Mouse (Mus musculus) ES-Bruce4 (cell line): ENCODE results near the gene Pitx2. TPM values are rescaled to one million over a fixed set of nuclear protein-coding genes. Genes with fewer than 3 reads are reported as not detected.

Experiments
- H3K27ac ChIP-seq: 2 replicates; pipeline ENCODE4 v1.5.1; 2012; ENCODE audit warnings: low read length, inconsistent platforms; ENCODE audit not compliant: insufficient read depth
- H3K27me3 ChIP-seq: 2 replicates; pipeline ENCODE4 v1.6.1; 2012; ENCODE audit warnings: mild to moderate bottlenecking, low read length, inconsistent platforms; ENCODE audit not compliant: control insufficient read depth, poor library complexity, insufficient read depth, severe bottlenecking
- H3K36me3 ChIP-seq: 2 replicates; pipeline ENCODE4 v1.6.1; 2012; ENCODE audit warnings: inconsistent platforms, mild to moderate bottlenecking, low read length, moderate library complexity; ENCODE audit not compliant: control insufficient read depth, poor library complexity, insufficient read depth, severe bottlenecking
- H3K4me1 ChIP-seq: one replicate; pipeline ENCODE4 v1.8.1; 2011; ENCODE audit warnings: low read length; ENCODE audit not compliant: control insufficient read depth, insufficient read depth
- H3K4me3 ChIP-seq: 2 replicates; pipeline ENCODE4 v1.5.1; 2011; ENCODE audit warnings: low read depth, mild to moderate bottlenecking, low read length
- H3K9ac ChIP-seq: 2 replicates; pipeline ENCODE4 v1.6.1; 2012; ENCODE audit warnings: low read depth, mild to moderate bottlenecking, inconsistent platforms; ENCODE audit not compliant: poor library complexity, severe bottlenecking
- H3K9me3 ChIP-seq: replicated peaks from 2 replicates; pipeline ENCODE4 v1.6.1; 2012; ENCODE audit warnings: mild to moderate bottlenecking, low read length, inconsistent platforms; ENCODE audit not compliant: control insufficient read depth, poor library complexity, insufficient read depth, severe bottlenecking
- CTCF ChIP-seq: IDR thresholded peaks from one replicate; pipeline ENCODE4 v1.8.1; 2011; ENCODE audit warnings: low read depth, low read length
- EP300 ChIP-seq: IDR thresholded peaks from 2 replicates; pipeline ENCODE4 v1.6.1; 2011; ENCODE audit warnings: low read depth, low read length; ENCODE audit not compliant: insufficient read depth
- POLR2A ChIP-seq: IDR thresholded peaks from one replicate; pipeline ENCODE4 v1.8.1; 2011; ENCODE audit warnings: low read length; ENCODE audit not compliant: insufficient read depth
- polyA plus RNA-seq: library from polyadenylated mRNA; stranded (reverse); fragments of >200 nt; gene quantifications from 2 replicates; pipeline ENCODE4 v1.2.4, GENCODE M21; 2011; ENCODE audit warnings: low read depth; ENCODE audit not compliant: missing spikeins, insufficient read depth, insufficient read length

Pitx2 gene
- polyA plus RNA-seq, 1 experiment = 21.4 TPM

DNA sequence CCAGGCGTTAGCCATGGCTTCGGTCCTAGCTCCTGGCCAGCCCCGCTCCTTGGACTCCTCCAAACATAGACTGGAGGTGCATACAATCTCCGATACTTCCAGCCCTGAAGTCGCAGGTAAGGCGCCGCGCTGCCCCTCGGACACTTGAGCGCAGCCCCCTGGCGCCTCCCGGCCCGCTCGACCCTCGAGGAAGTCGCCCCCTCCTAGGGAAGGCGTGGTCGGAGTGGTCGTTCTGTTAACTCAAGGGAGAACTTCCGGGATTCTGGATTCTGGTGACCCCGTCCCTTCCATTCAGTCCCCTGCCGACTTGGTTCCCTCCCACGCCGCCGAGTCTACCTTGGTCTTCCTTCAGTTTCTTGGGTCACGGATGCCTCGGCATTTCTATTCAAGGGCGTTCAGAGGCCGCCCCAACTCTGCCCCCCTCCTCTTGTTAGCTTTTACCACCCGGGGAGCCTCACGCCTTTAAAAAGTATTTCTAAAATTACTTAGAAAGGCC, 15.0 kb downstream of the Pitx2 start:
- Histone ChIP-seq H3K27ac (no peak overlapping the region), H3K27me3 (peaks cover 32% of the 10 kb centered on the region), H3K4me1 (no peaks in the 10 kb centered on the region)

GRCm38 (mm10) chr3:129215241-129215750, 15.6 kb downstream of the Pitx2 start:
- no peak overlapping the region for H3K27ac ChIP-seq
- TF ChIP-seq EP300 (no peak), CTCF (no peak), POLR2A (no peak)
- H3K27me3 ChIP-seq = peaks cover 34% of the 10 kb centered on the region
- H3K9ac ChIP-seq = no peak overlapping the region; the same call in 1 of the 2 replicates
- no peaks in the 10 kb centered on the region for H3K9me3 ChIP-seq
- H3K4me3 ChIP-seq = peak overlapping the region; percentile 77; the same call in 1 of the 2 replicates
- H3K4me1 ChIP-seq = no peaks in the 10 kb centered on the region
- no peaks in the 10 kb centered on the region for H3K36me3 ChIP-seq

More for the DNA sequence above, 15.0 kb downstream of the Pitx2 start:
- Histone ChIP-seq H3K36me3 (no peaks in the 10 kb centered on the region), H3K4me3 (peak overlapping the region; percentile 77), H3K9me3 (no peaks in the 10 kb centered on the region), H3K9ac (0 out of 2 replicates have a peak overlapping the region, but pooled peaks have one; percentile 14)
- no peak for TF ChIP-seq POLR2A
- TF ChIP-seq EP300 = no peak
- TF ChIP-seq CTCF = no peak

GRCm38 (mm10) chr3:129215751-129216331, 16.2 kb downstream of the Pitx2 start:
- H3K9me3 ChIP-seq = no peaks in the 10 kb centered on the region
- H3K4me3 ChIP-seq = peak overlapping the region; percentile 77; the same call in 1 of the 2 replicates
- H3K9ac ChIP-seq = no peak overlapping the region; the same call in 1 of the 2 replicates
- H3K27me3 ChIP-seq = peaks cover 38% of the 10 kb centered on the region
- no peaks in the 10 kb centered on the region for H3K36me3 ChIP-seq
- TF ChIP-seq POLR2A (no peak), CTCF (no peak), EP300 (no peak)
- no peaks in the 10 kb centered on the region for H3K4me1 ChIP-seq
- H3K27ac ChIP-seq = no peak overlapping the region

GRCm38 (mm10) chr3:129216491-129216890, 16.8 kb downstream of the Pitx2 start:
- Histone ChIP-seq H3K27ac (no peak overlapping the region), H3K4me3 (no peak overlapping the region), H3K36me3 (no peaks in the 10 kb centered on the region), H3K9ac (no peak overlapping the region), H3K4me1 (no peaks in the 10 kb centered on the region), H3K27me3 (peaks cover 44% of the 10 kb centered on the region), H3K9me3 (no peaks in the 10 kb centered on the region)
- TF ChIP-seq CTCF = no peak
- no peak for TF ChIP-seq EP300
- TF ChIP-seq POLR2A = no peak

DNA sequence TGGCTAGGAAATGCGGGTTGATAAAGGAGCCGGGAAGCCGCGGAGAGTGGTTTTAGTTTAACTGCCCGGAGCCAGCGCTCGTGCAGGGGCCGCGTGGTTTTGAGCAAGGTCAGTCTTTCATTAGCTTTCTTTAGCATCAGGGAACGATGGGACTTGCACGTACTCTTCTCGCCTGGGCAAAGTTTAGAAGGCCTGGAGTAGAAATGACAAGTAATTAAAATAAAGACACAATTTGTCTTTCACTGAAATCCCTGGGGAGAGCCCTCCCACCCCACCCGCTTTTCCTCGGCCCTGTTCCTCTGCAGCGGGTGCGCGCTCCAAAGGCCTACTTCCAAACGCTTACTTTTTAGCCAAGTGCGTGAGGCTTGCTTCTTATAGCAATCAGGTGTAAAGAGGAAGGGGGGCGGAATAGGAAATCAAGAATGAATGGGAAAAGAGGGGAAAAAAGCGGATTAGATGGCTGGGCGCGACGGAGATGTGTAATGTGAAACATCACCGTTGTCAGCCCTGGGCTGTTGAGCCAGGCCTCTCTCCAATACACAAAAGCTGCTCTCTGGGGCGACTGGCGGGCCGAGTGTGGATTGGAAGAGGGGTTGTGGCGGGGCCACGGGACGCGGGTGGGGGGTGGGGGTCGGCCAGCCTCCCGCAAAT, 17.4 kb downstream of the Pitx2 start:
- Histone ChIP-seq H3K9me3 (no peaks in the 10 kb centered on the region), H3K27ac (no peak overlapping the region), H3K36me3 (no peaks in the 10 kb centered on the region), H3K4me3 (no peak overlapping the region), H3K9ac (no peak overlapping the region), H3K27me3 (peaks cover 45% of the 10 kb centered on the region), H3K4me1 (no peaks in the 10 kb centered on the region)
- no peak for TF ChIP-seq CTCF
- peak; percentile 95 for TF ChIP-seq EP300

DNA sequence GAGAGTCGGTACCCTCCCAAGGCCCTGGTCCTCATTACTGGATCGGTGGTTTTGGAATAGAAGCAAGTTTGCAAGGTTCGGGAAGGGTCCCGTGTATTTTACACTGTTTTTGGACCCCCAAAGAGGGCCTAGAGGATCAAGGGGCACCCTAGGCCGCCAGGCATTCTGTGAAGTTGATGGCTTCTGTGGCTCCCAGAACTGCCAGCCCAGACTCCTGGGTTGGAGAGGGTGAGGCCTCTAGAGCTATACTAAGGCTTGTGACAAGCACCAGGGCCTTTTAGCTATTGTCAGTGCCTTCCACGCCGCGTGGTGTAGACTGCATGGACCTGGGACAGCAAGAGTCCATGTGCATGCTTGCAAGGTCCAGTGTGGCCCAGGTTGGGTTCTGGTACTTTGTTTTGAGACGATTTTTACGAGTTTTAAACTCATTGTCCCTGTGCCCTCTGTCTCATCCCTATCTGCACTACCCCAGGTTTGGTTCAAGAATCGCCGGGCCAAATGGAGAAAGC, 18.2 kb downstream of the Pitx2 start:
- Histone ChIP-seq H3K4me1 (no peaks in the 10 kb centered on the region), H3K9ac (no peak overlapping the region), H3K36me3 (no peaks in the 10 kb centered on the region), H3K9me3 (no peaks in the 10 kb centered on the region), H3K27ac (no peak overlapping the region), H3K27me3 (peaks cover 48% of the 10 kb centered on the region), H3K4me3 (no peak overlapping the region)
- TF ChIP-seq CTCF (no peak), EP300 (no peak), POLR2A (no peak)
